Mouse (Mus musculus) hindbrain, embryonic 15.5 days (tissue): ENCODE results near the gene Fbxl7. TPM values are rescaled to one million over a fixed set of nuclear protein-coding genes. Genes with fewer than 3 reads are reported as not detected.

Experiments
- ATAC-seq: fragments of 200-750 bp; cut with Nextera tagmentation; 2 replicates; pipeline ENCODE4 v1.8.0; 2017; ENCODE audit warnings: low read depth, moderate number of reproducible peaks, moderate TSS enrichment; ENCODE audit not compliant: low FRiP score
- H3K27ac ChIP-seq: fragments of 300-500 bp; sonication (generic); replicated peaks from 2 replicates; pipeline ENCODE4 v1.5.1; 2015; ENCODE audit warnings: mild to moderate bottlenecking, inconsistent platforms
- H3K27me3 ChIP-seq: fragments of 300-500 bp; sonication (generic); 2 replicates; pipeline ENCODE4 v1.6.1; 2015; ENCODE audit warnings: control low read depth, inconsistent platforms
- H3K36me3 ChIP-seq: fragments of 300-500 bp; sonication (generic); 2 replicates; pipeline ENCODE4 v1.6.1; 2015; ENCODE audit warnings: control low read depth, inconsistent platforms
- H3K4me1 ChIP-seq: fragments of 300-500 bp; sonication (generic); replicated peaks from 2 replicates; pipeline ENCODE4 v1.6.1; 2015; ENCODE audit warnings: control low read depth, inconsistent platforms
- H3K4me2 ChIP-seq: fragments of 300-500 bp; sonication (generic); 2 replicates; pipeline ENCODE4 v1.6.1; 2015; ENCODE audit warnings: moderate library complexity, mild to moderate bottlenecking, inconsistent platforms
- H3K4me3 ChIP-seq: fragments of 300-500 bp; sonication (generic); 2 replicates; pipeline ENCODE4 v1.5.1; 2015; ENCODE audit warnings: mild to moderate bottlenecking, inconsistent platforms
- H3K9ac ChIP-seq: fragments of 300-500 bp; sonication (generic); 2 replicates; pipeline ENCODE4 v1.6.1; 2015; ENCODE audit warnings: inconsistent platforms
- H3K9me3 ChIP-seq: fragments of 300-500 bp; sonication (generic); 2 replicates; pipeline ENCODE4 v1.6.1; 2016; ENCODE audit warnings: control low read depth, inconsistent platforms
- WGBS: fragments of 180-500 bp; shearing (Covaris S2); methylation state at CpG from one replicate; pipeline ENCODE4 v1.1.7; 2015; 5-methylcytosine and 5-hydroxymethylcytosine counted together
- polyA plus RNA-seq: library from polyadenylated mRNA; unstranded; fragments of >200 nt; fragmentation: Nextera tagmentation; extraction: Ambion mirVana; gene quantifications from 2 replicates; pipeline ENCODE4 v1.2.1, GENCODE M21; 2015

Fbxl7 gene
- polyA plus RNA-seq, 1 experiment from 2014 or later = 12.2 TPM

DNA sequence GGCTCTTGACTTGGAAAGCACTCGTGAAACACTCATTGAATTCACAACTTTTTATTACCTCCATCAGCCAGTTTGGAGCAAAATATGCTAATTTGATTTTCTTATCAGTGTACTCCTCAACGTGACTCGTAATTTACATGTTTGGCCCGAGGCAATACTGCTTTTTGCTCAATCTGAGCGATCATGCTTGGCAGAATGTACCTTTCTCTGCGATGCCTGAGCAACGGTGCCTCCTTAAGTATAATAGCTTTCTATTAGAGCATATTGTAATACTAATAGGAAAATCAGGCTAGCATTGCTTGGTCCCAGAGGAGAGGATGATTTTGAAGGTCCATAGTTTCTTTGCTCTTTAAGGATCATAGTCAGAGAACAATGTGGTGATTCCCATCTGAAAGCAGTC is 207.7 kb downstream of the Fbxl7 start:
- H3K4me3 ChIP-seq = no peak overlapping the region
- H3K9ac ChIP-seq = no peak overlapping the region
- peaks cover 10% of the 10 kb centered on the region for H3K4me1 ChIP-seq
- no peak overlapping the region for H3K4me2 ChIP-seq
- H3K9me3 ChIP-seq = no peaks in the 10 kb centered on the region
- 47% methylated on average over 7 of the region's 7 CpGs for WGBS
- no peaks in the 10 kb centered on the region for H3K27me3 ChIP-seq
- H3K36me3 ChIP-seq = no peaks in the 10 kb centered on the region
- ATAC-seq = 0 out of 2 replicates have a peak, but pooled peaks have one; percentile 30
- 0 out of 2 replicates have a peak overlapping the region, but pooled peaks have one; percentile 30 for H3K27ac ChIP-seq

DNA sequence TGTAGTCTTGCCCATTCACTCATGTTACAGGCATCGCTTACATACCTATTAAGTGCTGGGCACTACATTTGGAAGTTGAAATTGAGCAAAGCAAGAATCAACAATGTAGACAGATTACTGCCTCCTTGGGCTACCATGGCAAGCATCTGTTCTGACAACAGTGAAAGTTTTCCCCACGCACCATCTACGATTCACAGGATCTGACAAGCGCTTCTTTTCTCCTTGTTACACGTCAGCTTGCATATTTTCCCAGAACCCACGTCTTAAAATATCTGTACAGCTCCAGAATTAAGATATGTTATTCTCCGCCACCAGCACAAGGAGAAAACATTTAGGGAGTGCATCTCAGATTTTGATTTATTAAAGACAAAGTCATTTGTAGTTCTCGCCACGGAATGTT is 213.1 kb downstream of the Fbxl7 start:
- Histone ChIP-seq H3K4me3 (no peak overlapping the region), H3K9ac (no peak overlapping the region), H3K9me3 (no peaks in the 10 kb centered on the region), H3K4me2 (no peak overlapping the region), H3K27me3 (no peaks in the 10 kb centered on the region), H3K27ac (no peak overlapping the region), H3K36me3 (no peaks in the 10 kb centered on the region), H3K4me1 (no peaks in the 10 kb centered on the region)
- 89% methylated on average over 9 of the region's 9 CpGs for WGBS
- ATAC-seq = no peak

DNA sequence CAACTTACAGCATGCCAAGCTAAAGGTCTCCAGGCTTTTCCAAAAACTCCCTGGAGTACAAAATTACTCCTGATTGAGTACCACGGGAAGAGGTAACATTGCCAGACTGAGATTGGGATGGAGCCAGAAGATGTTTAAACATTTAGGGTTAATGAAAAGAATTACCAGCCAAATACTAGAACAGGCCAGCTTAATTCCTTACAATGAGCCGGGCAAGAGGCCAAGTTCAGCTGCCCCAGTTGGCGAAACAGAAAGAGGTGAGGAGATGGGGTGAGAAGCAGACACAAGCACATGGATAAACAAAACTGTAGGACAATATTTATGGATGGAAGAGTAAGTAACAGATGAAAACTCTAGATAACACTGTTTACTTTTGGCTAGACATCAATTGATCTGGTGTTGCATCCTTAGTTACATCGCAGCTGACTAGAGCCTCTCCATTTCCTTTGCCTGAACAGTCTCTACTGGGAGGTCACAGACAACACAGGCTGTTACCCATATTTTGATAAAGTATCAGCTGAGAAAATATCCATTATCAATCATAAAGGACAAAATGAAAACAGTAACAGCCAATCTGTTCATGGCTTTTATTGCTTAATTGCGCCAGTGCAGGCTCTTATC is 222.0 kb downstream of the Fbxl7 start:
- no peak overlapping the region for H3K4me2 ChIP-seq
- H3K4me3 ChIP-seq = no peak overlapping the region
- ATAC-seq = peak; percentile 59; the same call in 1 of the 2 replicates
- no peak overlapping the region for H3K27ac ChIP-seq
- H3K9me3 ChIP-seq = no peaks in the 10 kb centered on the region
- H3K9ac ChIP-seq = no peak overlapping the region
- WGBS = 59% methylated on average over 5 of the region's 5 CpGs
- H3K4me1 ChIP-seq = peaks cover 9% of the 10 kb centered on the region; the same call in 1 of the 2 replicates
- H3K36me3 ChIP-seq = no peaks in the 10 kb centered on the region
- no peaks in the 10 kb centered on the region for H3K27me3 ChIP-seq

DNA sequence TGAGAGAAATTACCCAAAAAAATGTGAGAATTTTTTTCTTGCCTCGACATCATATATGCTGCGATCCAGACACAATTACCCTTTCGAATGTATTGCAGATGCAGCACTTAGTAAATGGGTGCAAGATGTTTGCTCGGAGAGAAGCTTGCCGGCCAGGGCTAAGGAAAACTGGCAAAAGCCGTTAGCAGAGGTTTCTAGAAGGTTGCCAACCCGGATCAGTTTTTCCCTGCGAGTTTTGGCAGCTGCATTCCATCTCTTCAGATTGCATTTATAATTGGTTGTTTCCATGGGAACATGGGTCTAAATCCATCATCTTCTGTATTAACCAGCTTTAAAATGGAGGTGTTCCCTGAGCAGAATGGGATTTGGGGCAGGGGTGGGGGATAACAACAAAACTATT is 240.4 kb downstream of the Fbxl7 start:
- Histone ChIP-seq H3K27me3 (no peaks in the 10 kb centered on the region), H3K4me3 (no peak overlapping the region), H3K36me3 (no peaks in the 10 kb centered on the region), H3K9ac (no peak overlapping the region), H3K9me3 (no peaks in the 10 kb centered on the region), H3K4me1 (peaks cover 8% of the 10 kb centered on the region; the same call in 1 of the 2 replicates), H3K4me2 (no peak overlapping the region), H3K27ac (no peak overlapping the region)
- WGBS = 62% methylated on average over 8 of the region's 8 CpGs
- no peak for ATAC-seq

DNA sequence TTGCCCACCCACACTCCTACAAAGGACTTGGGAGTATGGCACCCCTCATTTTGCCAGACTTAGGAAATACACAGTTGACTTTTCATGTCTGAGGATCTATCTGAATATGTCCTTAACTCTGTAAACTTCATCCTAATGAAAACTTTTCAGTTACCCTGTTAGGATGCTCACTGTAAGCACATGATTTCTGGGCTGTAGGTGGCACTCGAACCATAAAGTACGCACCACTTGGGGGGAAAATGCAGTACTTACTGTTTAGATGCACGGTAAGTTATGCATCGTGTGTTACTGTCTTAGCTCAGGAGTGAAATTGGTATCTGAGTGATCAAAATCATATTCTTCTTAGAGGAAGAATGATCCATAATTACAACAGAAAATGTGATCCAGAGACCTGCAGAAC is 252.8 kb downstream of the Fbxl7 start:
- 86% methylated on average over 4 of the region's 4 CpGs for WGBS
- Histone ChIP-seq H3K9me3 (no peaks in the 10 kb centered on the region), H3K4me3 (no peak overlapping the region), H3K27ac (no peak overlapping the region), H3K4me2 (no peak overlapping the region), H3K4me1 (no peaks in the 10 kb centered on the region), H3K36me3 (no peaks in the 10 kb centered on the region), H3K27me3 (no peaks in the 10 kb centered on the region), H3K9ac (no peak overlapping the region)
- no peak for ATAC-seq

DNA sequence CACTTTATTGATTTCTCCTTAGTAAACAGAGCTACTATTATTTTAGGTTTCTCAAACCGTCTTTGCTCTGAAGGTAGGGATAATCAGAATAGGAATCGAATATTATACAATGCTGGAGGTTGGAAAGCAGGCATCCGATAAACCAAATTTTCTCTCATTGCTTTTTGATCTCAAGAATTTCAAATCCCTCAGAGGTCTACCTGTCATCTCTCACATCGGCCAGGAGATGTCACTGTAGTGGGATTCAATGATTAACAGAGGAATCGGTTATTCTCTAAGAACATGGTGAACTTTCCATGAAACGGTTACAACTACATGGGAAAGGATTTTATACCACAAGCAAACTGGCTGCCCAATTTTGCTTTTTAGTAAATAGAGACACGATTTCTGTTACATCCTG is 255.7 kb downstream of the Fbxl7 start:
- WGBS = 68% methylated on average over 7 of the region's 7 CpGs
- H3K36me3 ChIP-seq = no peaks in the 10 kb centered on the region

DNA sequence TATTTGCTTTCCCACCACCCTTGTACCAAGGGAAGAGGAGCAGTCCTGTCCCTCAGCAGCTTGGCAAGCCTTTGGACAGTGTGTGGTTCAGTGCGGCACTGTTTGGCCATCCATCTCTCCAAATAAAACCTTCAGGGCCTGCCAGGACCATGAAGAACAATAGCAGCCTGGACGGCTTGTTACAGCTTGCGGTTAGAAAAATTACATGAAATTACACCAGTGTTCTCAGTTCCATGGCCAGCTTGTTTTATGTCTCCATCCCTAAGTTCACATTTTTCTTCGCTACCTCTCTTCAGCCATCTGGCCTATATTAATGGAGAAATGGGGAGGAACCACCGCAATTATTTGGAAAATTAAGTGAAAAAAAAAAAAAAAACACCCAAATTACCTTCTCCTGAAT is 259.8 kb downstream of the Fbxl7 start:
- H3K4me1 ChIP-seq = no peaks in the 10 kb centered on the region
- H3K27me3 ChIP-seq = no peaks in the 10 kb centered on the region
- no peak overlapping the region for H3K4me2 ChIP-seq
- H3K27ac ChIP-seq = no peak overlapping the region
- H3K36me3 ChIP-seq = no peaks in the 10 kb centered on the region
- 71% methylated on average over 5 of the region's 5 CpGs for WGBS
- ATAC-seq = no peak
- no peak overlapping the region for H3K4me3 ChIP-seq
- H3K9ac ChIP-seq = no peak overlapping the region
- H3K9me3 ChIP-seq = no peaks in the 10 kb centered on the region

More for the DNA sequence above, 255.7 kb downstream of the Fbxl7 start:
- Histone ChIP-seq H3K4me1 (no peaks in the 10 kb centered on the region), H3K9ac (no peak overlapping the region), H3K9me3 (no peaks in the 10 kb centered on the region), H3K4me2 (no peak overlapping the region), H3K4me3 (no peak overlapping the region), H3K27ac (no peak overlapping the region), H3K27me3 (no peaks in the 10 kb centered on the region)
- no peak for ATAC-seq

DNA sequence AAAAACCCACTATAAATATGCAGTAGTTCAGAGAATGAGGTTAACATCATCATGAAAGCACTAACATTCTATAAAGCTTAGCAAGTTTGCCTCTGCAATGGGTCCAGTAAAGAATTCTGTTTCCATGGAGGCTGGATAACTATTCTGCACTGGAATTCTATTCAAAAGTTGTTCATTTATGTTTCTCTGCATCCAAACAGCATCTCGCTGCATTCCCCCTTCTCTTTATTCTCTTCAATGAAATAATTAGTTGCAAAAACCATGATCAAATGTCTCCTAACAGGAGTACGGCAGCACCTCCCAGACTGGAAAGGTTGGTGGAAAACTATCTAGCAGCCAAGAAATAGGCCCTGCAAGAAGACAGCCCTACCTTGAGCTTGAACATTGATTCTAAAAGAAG is 267.2 kb downstream of the Fbxl7 start:
- no peak overlapping the region for H3K4me2 ChIP-seq
- no peak for ATAC-seq
- no peak overlapping the region for H3K27ac ChIP-seq
- no peaks in the 10 kb centered on the region for H3K4me1 ChIP-seq
- H3K36me3 ChIP-seq = no peaks in the 10 kb centered on the region
- H3K4me3 ChIP-seq = no peak overlapping the region
- no peaks in the 10 kb centered on the region for H3K27me3 ChIP-seq
- WGBS = 41% methylated on average over 2 of the region's 2 CpGs
- H3K9me3 ChIP-seq = no peaks in the 10 kb centered on the region
- H3K9ac ChIP-seq = no peak overlapping the region

DNA sequence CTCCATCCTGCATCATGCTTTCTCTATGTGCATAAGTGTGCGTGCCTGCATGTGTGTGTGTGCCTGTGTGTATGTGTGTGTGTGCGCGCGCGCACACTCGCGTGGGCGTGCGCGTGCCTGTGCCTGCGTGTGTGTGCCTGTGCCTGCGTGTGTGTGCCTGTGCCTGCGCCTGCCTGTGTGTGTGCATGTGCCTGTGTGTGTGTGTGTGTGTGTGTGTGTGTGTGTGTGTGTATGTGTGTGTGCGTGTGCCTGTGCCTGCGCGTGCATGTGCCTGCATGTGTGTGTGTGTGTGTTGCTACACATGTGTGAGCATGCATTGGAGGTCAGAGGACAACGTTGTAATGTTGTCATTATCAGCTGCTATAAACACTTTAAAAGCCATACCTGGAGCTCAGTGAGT is 272.1 kb downstream of the Fbxl7 start:
- Histone ChIP-seq H3K9me3 (no peaks in the 10 kb centered on the region), H3K4me2 (no peak overlapping the region), H3K27ac (no peak overlapping the region), H3K27me3 (no peaks in the 10 kb centered on the region), H3K9ac (no peak overlapping the region), H3K36me3 (no peaks in the 10 kb centered on the region), H3K4me1 (peaks cover 11% of the 10 kb centered on the region; the same call in 1 of the 2 replicates), H3K4me3 (no peak overlapping the region)
- no peak; the same call in 1 of the 2 replicates for ATAC-seq
- 97% methylated on average over 17 of the region's 17 CpGs for WGBS

DNA sequence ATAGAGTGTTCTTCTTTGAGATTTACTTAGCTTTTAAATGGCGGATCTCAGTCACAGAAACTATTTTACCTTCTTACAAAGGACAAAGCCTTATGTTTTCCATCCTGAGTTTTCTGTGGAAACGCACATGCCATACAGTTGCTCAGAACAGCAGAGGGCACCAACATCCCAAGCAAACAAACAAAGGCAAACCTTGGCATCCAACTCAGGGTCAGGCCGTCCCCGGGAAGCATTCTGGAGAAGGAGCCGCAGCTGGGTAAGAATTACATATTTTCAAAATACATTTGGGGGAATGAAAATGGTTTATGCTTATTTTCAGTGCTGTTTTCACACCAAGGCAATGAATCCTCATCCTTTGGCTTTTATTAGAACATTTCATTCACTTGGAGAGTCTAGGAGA is 275.1 kb downstream of the Fbxl7 start:
- Histone ChIP-seq H3K27me3 (no peaks in the 10 kb centered on the region), H3K27ac (no peak overlapping the region)

DNA sequence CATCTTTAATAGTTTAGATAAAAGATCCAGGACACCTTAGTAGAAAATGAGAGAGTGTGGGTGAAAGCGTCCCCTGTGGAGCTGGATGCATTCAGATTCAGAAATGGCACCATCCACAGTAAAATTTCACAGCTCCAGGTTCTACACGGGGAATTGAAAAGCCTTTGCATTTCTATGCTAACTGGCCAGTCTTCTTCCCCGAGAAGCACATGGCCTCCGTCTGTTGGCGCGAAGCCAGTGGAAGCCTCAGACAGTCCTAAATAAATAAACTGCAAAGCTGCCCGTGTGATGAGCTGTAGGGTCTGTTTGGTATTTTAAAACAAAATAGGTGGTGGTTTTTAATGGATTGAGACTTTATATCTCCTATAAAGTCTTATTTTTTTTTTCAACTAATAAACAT is 276.2 kb downstream of the Fbxl7 start:
- ATAC-seq = no peak; the same call in 1 of the 2 replicates
- WGBS = 43% methylated on average over 7 of the region's 7 CpGs

More for the DNA sequence above, 275.1 kb downstream of the Fbxl7 start:
- Histone ChIP-seq H3K4me2 (no peak overlapping the region), H3K36me3 (no peaks in the 10 kb centered on the region), H3K9me3 (no peaks in the 10 kb centered on the region), H3K4me1 (peaks cover 11% of the 10 kb centered on the region; the same call in 1 of the 2 replicates), H3K4me3 (no peak overlapping the region), H3K9ac (no peak overlapping the region)
- 19% methylated on average over 5 of the region's 5 CpGs for WGBS
- peak; percentile 84; the same call in 1 of the 2 replicates for ATAC-seq

DNA sequence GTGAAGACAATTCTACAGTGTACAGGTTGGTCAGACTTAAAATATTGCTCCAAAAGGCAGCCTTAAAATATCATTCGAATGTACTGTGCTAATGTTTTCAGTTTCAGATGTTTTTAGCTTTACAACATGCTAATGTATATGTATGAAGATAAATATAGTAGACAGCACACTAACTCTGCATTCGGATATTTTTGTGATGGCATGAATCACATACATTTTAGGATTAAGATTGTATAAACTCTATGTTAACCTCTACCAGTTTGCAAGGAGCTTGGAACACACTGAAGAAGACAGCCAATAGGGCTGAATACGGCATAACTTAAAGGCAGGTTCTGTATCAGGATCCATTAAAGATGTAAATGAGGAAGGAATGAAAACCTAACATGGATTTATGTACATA is 299.1 kb downstream of the Fbxl7 start:
- H3K4me2 ChIP-seq = no peak overlapping the region
- H3K9me3 ChIP-seq = no peaks in the 10 kb centered on the region
- no peaks in the 10 kb centered on the region for H3K27me3 ChIP-seq

More for the DNA sequence above, 276.2 kb downstream of the Fbxl7 start:
- Histone ChIP-seq H3K27ac (no peak overlapping the region), H3K9me3 (no peaks in the 10 kb centered on the region), H3K9ac (no peak overlapping the region), H3K4me1 (peaks cover 11% of the 10 kb centered on the region; the same call in 1 of the 2 replicates), H3K4me2 (no peak overlapping the region), H3K27me3 (no peaks in the 10 kb centered on the region), H3K4me3 (no peak overlapping the region), H3K36me3 (no peaks in the 10 kb centered on the region)

More for the DNA sequence above, 299.1 kb downstream of the Fbxl7 start:
- no peak overlapping the region for H3K27ac ChIP-seq
- H3K36me3 ChIP-seq = no peaks in the 10 kb centered on the region
- H3K4me3 ChIP-seq = no peak overlapping the region
- H3K9ac ChIP-seq = no peak overlapping the region
- no peak for ATAC-seq
- WGBS = 96% methylated on average over 3 of the region's 3 CpGs
- H3K4me1 ChIP-seq = no peaks in the 10 kb centered on the region
